Mouse (Mus musculus) kidney, adult 2 months (tissue): ENCODE measurements at regions not wholly inside any gene's neighbourhood (a gene's known extent, or its start where the extent isn't known, plus 50 kb on each side); places are given as distances from the start of the nearest gene placed in this dataset.

Experiments
- DNase-seq: peaks from one replicate; pipeline ENCODE4 v3.0.0; 2021
- H3K27ac ChIP-seq: fragments of 200-500 bp; 2 replicates; pipeline ENCODE4 v1.5.1; 2012; ENCODE audit warnings: low read depth, low read length, control low read depth, inconsistent platforms; ENCODE audit not compliant: insufficient read depth
- H3K27me3 ChIP-seq: fragments of 200-500 bp; replicated peaks from 2 replicates; pipeline ENCODE4 v1.6.1; 2012; ENCODE audit warnings: mild to moderate bottlenecking, moderate library complexity, low read length, inconsistent platforms; ENCODE audit not compliant: control insufficient read depth, insufficient read depth
- H3K36me3 ChIP-seq: fragments of 200-500 bp; 2 replicates; pipeline ENCODE4 v1.6.1; 2012; ENCODE audit warnings: mild to moderate bottlenecking, moderate library complexity, low read length, inconsistent platforms; ENCODE audit not compliant: control insufficient read depth, insufficient read depth
- H3K4me1 ChIP-seq: fragments of 200-500 bp; 2 replicates; pipeline ENCODE4 v1.6.1; 2011; ENCODE audit warnings: low read length; ENCODE audit not compliant: control insufficient read depth, insufficient read depth
- H3K4me3 ChIP-seq: fragments of 200-500 bp; 2 replicates; pipeline ENCODE4 v1.5.1; 2011; ENCODE audit warnings: mild to moderate bottlenecking, low read depth, low read length, control low read depth; ENCODE audit not compliant: insufficient read depth
- CTCF ChIP-seq: fragments of 200-500 bp; conservative IDR thresholded peaks from 2 replicates; pipeline ENCODE4 v1.5.1; 2011; ENCODE audit warnings: low read depth, mild to moderate bottlenecking, control low read depth, low read length, moderate library complexity, mixed read lengths; ENCODE audit not compliant: insufficient read depth, insufficient read length
- POLR2A ChIP-seq: fragments of 200-500 bp; IDR thresholded peaks from one replicate; pipeline ENCODE4 v1.6.1; 2011; ENCODE audit warnings: low read depth, low read length, control low read depth
- WGBS: fragments of 180-500 bp; shearing (Covaris S2); methylation state at CpG from one replicate; pipeline ENCODE4 v1.1.7; 2018; 5-methylcytosine and 5-hydroxymethylcytosine counted together

DNA sequence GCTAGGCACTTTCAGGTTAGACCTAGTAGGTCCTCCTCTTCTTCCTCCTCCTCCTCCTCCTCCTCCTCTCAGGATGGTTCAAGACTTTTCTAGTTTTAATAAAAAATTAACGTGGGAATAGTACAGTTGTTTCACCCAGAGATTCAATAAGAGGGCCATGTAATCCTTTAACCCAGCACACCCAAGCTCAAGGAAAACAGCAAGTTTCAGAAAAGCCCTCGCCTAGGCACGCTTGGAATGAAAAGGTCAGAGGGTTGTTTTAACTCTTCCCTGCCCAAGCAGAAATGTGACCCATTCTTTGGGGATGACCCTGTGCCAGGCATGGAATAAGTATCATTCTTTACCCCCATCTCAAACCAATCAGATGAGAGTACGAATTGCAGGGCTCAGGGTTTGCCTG lies 124.1 kb downstream of the Utp6 start:
- H3K36me3 ChIP-seq, result no peaks in the 10 kb centered on the region
- peak; percentile 66 for DNase-seq

GRCm38 (mm10) chr11:79837076-79837990 lies 124.9 kb downstream of the Utp6 start:
- 62% methylated on average over 6 of the region's 6 CpGs for WGBS
- peak overlapping the region; percentile 87 for H3K27ac ChIP-seq
- H3K4me1 ChIP-seq, result peaks cover 3% of the 10 kb centered on the region; the same call in 1 of the 2 replicates
- TF ChIP-seq POLR2A (no peak), CTCF (no peak)
- no peaks in the 10 kb centered on the region for H3K27me3 ChIP-seq
- DNase-seq, result peak; percentile 82
- no peaks in the 10 kb centered on the region for H3K36me3 ChIP-seq
- no peak overlapping the region for H3K4me3 ChIP-seq

More for the DNA sequence above, 124.1 kb downstream of the Utp6 start:
- Histone ChIP-seq H3K4me3 (no peak overlapping the region), H3K4me1 (peaks cover 3% of the 10 kb centered on the region; the same call in 1 of the 2 replicates), H3K27ac (peak overlapping the region; percentile 87), H3K27me3 (no peaks in the 10 kb centered on the region)
- WGBS, result 57% methylated on average over 4 of the region's 4 CpGs
- TF ChIP-seq CTCF (no peak), POLR2A (no peak)

GRCm38 (mm10) chr11:79835873-79836272 lies 126.3 kb downstream of the Utp6 start:
- Histone ChIP-seq H3K27ac (no peak overlapping the region), H3K27me3 (no peaks in the 10 kb centered on the region), H3K36me3 (no peaks in the 10 kb centered on the region), H3K4me1 (peaks cover 3% of the 10 kb centered on the region; the same call in 1 of the 2 replicates), H3K4me3 (no peak overlapping the region)
- no peak for DNase-seq
- 93% methylated on average over 7 of the region's 7 CpGs for WGBS
- TF ChIP-seq POLR2A (no peak), CTCF (no peak)

DNA sequence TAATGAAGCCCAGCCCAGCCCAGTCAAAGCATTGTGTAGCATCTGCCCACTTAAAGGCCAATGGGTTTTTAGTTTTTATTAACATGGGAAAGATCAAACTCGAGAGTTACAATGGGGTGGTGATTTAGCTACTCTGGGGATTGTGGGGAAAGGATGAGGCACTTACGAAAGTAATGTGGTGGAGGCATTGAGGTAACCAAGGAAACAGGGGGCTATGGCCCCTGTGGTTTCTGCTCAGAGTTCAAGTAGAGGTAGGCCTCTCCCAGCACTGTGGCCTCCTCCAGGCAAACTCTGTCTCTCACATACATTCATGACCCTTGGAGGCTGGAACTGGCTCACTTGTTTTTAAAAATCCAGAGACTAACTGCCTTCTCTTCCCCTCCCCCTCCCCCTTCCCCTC lies 128.4 kb downstream of the Utp6 start:
- WGBS, result 75% methylated on average over 2 of the region's 2 CpGs

GRCm38 (mm10) chr11:79831591-79832320 lies 130.4 kb downstream of the Utp6 start:
- H3K27me3 ChIP-seq, result no peaks in the 10 kb centered on the region
- 90% methylated on average over 11 of the region's 11 CpGs for WGBS
- H3K4me1 ChIP-seq, result no peaks in the 10 kb centered on the region
- no peak overlapping the region for H3K4me3 ChIP-seq
- H3K27ac ChIP-seq, result no peak overlapping the region
- TF ChIP-seq CTCF (no peak), POLR2A (no peak)
- no peaks in the 10 kb centered on the region for H3K36me3 ChIP-seq
- no peak for DNase-seq

More for the DNA sequence above, 128.4 kb downstream of the Utp6 start:
- no peak for DNase-seq
- H3K27me3 ChIP-seq, result no peaks in the 10 kb centered on the region
- no peak overlapping the region for H3K4me3 ChIP-seq
- TF ChIP-seq POLR2A (no peak), CTCF (no peak)
- no peak overlapping the region for H3K27ac ChIP-seq
- H3K36me3 ChIP-seq, result no peaks in the 10 kb centered on the region
- peaks cover 3% of the 10 kb centered on the region; the same call in 1 of the 2 replicates for H3K4me1 ChIP-seq

GRCm38 (mm10) chr11:79830567-79831055 lies 131.6 kb downstream of the Utp6 start:
- Histone ChIP-seq H3K4me1 (no peaks in the 10 kb centered on the region), H3K4me3 (no peak overlapping the region), H3K36me3 (no peaks in the 10 kb centered on the region), H3K27ac (no peak overlapping the region), H3K27me3 (no peaks in the 10 kb centered on the region)
- TF ChIP-seq POLR2A (no peak), CTCF (no peak)
- DNase-seq, result no peak
- WGBS, result 79% methylated on average over 5 of the region's 5 CpGs

DNA sequence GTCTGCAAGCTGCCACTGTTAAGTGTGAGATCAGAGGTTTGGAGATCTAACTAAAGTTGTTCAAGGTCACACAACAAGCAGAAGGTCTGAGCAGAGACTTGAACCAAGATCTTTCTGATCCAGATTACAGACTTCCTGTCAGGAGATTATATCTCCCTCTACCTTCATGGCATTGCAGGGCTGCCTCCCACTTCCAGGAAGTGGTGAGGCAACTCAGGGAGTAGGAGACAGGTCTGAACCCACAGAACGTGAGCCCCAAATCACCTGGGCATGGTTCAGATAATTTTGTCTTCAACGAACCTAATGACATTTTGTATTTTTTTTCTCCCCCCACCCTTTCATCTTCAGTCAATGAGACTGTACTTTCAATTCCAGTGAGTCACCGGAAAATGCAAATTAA lies 135.2 kb downstream of the Utp6 start:
- no peak for TF ChIP-seq CTCF
- no peak for TF ChIP-seq POLR2A
- no peaks in the 10 kb centered on the region for H3K4me1 ChIP-seq
- H3K4me3 ChIP-seq, result no peak overlapping the region
- no peak for DNase-seq
- H3K36me3 ChIP-seq, result no peaks in the 10 kb centered on the region
- WGBS, result 91% methylated on average over 3 of the region's 3 CpGs
- no peak overlapping the region for H3K27ac ChIP-seq
- H3K27me3 ChIP-seq, result no peaks in the 10 kb centered on the region
